Mouse (Mus musculus) midbrain, postnatal 0 days (tissue): Measurements from ENCODE around the gene Fbxo36. TPM values are rescaled to one million over a fixed set of nuclear protein-coding genes. Genes with fewer than 3 reads are reported as not detected.

Source experiments
- ATAC-seq: fragments of 200-750 bp; cut with Nextera tagmentation; 2 replicates; pipeline ENCODE4 v1.8.0; 2017; ENCODE audit warnings: moderate number of reproducible peaks, mild to moderate bottlenecking, moderate TSS enrichment, moderate library complexity; ENCODE audit not compliant: low FRiP score
- DNase-seq: peaks from one replicate; pipeline ENCODE4 v3.0.0-alpha.2; 2015; ENCODE audit warnings: low spot score
- H3K27ac ChIP-seq: fragments of 300-500 bp; sonication (generic); 2 replicates; pipeline ENCODE4 v1.5.1; 2014; ENCODE audit warnings: low read depth, mild to moderate bottlenecking, low read length, mixed read lengths
- H3K27me3 ChIP-seq: fragments of 300-500 bp; sonication (generic); 2 replicates; pipeline ENCODE4 v1.6.1; 2014; ENCODE audit warnings: low read length, control low read depth, mixed read lengths; ENCODE audit not compliant: insufficient read depth
- H3K36me3 ChIP-seq: fragments of 300-500 bp; sonication (generic); 2 replicates; pipeline ENCODE4 v1.6.1; 2014; ENCODE audit warnings: low read length, control low read depth, mixed read lengths; ENCODE audit not compliant: insufficient read depth
- H3K4me1 ChIP-seq: fragments of 300-500 bp; sonication (generic); 2 replicates; pipeline ENCODE4 v1.6.1; 2014; ENCODE audit warnings: mild to moderate bottlenecking, control low read depth, antibody characterized with exemption, low read length, mixed read lengths; ENCODE audit not compliant: insufficient read depth
- H3K4me2 ChIP-seq: fragments of 300-500 bp; sonication (generic); 2 replicates; pipeline ENCODE4 v1.6.1; 2014; ENCODE audit warnings: low read depth, mild to moderate bottlenecking, low read length, mixed read lengths; ENCODE audit not compliant: poor library complexity, severe bottlenecking
- H3K4me3 ChIP-seq: fragments of 300-500 bp; sonication (generic); 2 replicates; pipeline ENCODE4 v1.5.1; 2014; ENCODE audit warnings: low read depth, mild to moderate bottlenecking, low read length, moderate library complexity
- H3K9ac ChIP-seq: fragments of 300-500 bp; sonication (generic); replicated peaks from 2 replicates; pipeline ENCODE4 v1.6.1; 2014; ENCODE audit warnings: mild to moderate bottlenecking, low read length, moderate library complexity, mixed read lengths; ENCODE audit not compliant: poor library complexity, severe bottlenecking
- H3K9me3 ChIP-seq: fragments of 300-500 bp; sonication (generic); 2 replicates; pipeline ENCODE4 v1.6.1; 2016; ENCODE audit warnings: low read length, control low read depth
- CTCF ChIP-seq: IDR thresholded peaks from 2 replicates; pipeline ENCODE4 v1.5.1; 2016; ENCODE audit warnings: antibody characterized with exemption, mild to moderate bottlenecking
- WGBS: fragments of 180-500 bp; shearing (Covaris S2); extraction: QIAGEN DNeasy Blood & Tissue Kit; methylation state at CpG from one replicate; pipeline ENCODE4 v1.1.7; 2014; 5-methylcytosine and 5-hydroxymethylcytosine counted together
- polyA plus RNA-seq: library from polyadenylated mRNA; unstranded; fragments of >200 nt; fragmentation: Nextera tagmentation; extraction: Ambion mirVana; gene quantifications from 2 replicates; pipeline ENCODE4 v1.2.1, GENCODE M21; 2015
- total RNA-seq: library from RNA; depleted of rRNA; stranded (reverse); fragments of >200 nt; gene quantifications from 2 replicates; pipeline ENCODE4 v1.2.3, GENCODE M21; 2014

Fbxo36 gene
- total and polyA plus RNA-seq, 2 experiments from 2014 or later, result 2.6 to 7.4 TPM

DNA sequence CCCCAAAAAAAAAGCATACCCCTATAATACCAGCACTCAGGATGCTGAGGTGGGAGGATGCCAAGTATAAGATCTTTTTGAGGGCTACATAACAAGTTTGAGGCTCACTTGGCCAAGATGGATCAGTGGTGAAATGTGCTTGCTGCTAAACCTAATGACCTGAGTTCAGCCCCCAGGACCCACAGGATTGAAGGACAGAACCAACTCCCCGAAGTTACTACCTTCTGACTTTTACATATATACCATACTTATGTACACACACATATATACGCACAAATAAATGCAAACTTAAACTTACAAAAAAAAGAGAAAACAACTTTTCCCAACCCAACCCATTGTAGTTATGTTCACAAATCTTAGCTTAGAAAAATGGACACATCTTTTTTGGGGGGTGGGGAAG, 3.7 kb downstream of the Fbxo36 start:
- H3K9me3 ChIP-seq, result no peaks in the 10 kb centered on the region
- H3K27ac ChIP-seq, result no peak overlapping the region
- no peak for DNase-seq
- no peaks in the 10 kb centered on the region for H3K27me3 ChIP-seq
- H3K4me1 ChIP-seq, result no peaks in the 10 kb centered on the region
- H3K36me3 ChIP-seq, result no peaks in the 10 kb centered on the region
- H3K9ac ChIP-seq, result no peak overlapping the region
- ATAC-seq, result no peak
- TF ChIP-seq CTCF, result no peak
- H3K4me2 ChIP-seq, result no peak overlapping the region
- 95% methylated on average over 2 of the region's 2 CpGs for whole genome bisulfite sequencing
- no peak overlapping the region for H3K4me3 ChIP-seq

DNA sequence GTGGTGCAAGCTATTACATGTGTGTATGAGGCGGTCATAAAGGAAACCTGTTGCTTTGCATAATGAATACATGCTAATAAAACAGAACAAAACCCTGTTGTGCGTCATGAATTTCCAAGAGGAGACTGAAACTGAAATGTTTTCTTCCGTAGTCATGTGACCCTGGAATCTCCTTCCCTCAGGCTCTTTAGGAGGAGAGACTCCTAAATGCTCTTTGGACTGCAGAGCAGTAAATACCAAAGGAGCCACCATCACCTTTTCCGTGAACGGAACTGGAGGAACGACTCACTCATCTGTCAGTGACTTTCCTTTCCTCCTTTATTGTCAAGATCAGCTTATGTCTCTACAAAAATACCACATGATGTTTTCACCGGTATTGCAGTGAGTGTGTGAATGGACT, 8.1 kb downstream of the Fbxo36 start:
- H3K4me3 ChIP-seq, result no peak overlapping the region
- TF ChIP-seq CTCF, result no peak
- H3K27me3 ChIP-seq, result no peaks in the 10 kb centered on the region
- no peaks in the 10 kb centered on the region for H3K36me3 ChIP-seq
- H3K27ac ChIP-seq, result no peak overlapping the region
- no peak overlapping the region for H3K9ac ChIP-seq
- WGBS, result 92% methylated on average over 7 of the region's 7 CpGs
- H3K4me1 ChIP-seq, result no peaks in the 10 kb centered on the region
- no peak for ATAC-seq
- no peaks in the 10 kb centered on the region for H3K9me3 ChIP-seq
- no peak overlapping the region for H3K4me2 ChIP-seq
- DNase-seq, result no peak

DNA sequence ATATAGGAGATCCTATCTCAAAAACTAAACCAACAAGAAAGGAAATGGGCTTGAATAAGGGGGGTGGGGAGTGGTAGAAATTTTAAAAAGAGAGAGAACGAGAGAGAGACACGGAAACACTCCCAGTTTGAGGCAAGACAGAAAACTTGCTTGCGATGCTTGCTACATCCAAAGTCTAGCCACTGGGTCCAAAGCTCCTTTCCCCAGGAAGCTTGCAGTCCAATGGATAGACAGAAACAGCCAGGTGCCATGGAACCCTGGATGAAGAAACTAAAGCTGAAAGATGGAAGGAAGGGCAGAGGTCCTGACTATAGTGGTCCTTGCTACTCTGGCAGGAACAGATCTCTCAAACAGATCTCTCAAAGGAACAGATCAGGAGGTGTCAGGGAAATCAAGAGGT, 8.7 kb downstream of the Fbxo36 start:
- Histone ChIP-seq H3K4me3 (no peak overlapping the region), H3K4me2 (no peak overlapping the region), H3K9me3 (no peaks in the 10 kb centered on the region), H3K27ac (no peak overlapping the region), H3K9ac (no peak overlapping the region), H3K27me3 (no peaks in the 10 kb centered on the region), H3K36me3 (no peaks in the 10 kb centered on the region), H3K4me1 (no peaks in the 10 kb centered on the region)
- DNase-seq (no peak), ATAC-seq (no peak)
- WGBS, result 99% methylated on average over 3 of the region's 3 CpGs
- TF ChIP-seq CTCF, result no peak

DNA sequence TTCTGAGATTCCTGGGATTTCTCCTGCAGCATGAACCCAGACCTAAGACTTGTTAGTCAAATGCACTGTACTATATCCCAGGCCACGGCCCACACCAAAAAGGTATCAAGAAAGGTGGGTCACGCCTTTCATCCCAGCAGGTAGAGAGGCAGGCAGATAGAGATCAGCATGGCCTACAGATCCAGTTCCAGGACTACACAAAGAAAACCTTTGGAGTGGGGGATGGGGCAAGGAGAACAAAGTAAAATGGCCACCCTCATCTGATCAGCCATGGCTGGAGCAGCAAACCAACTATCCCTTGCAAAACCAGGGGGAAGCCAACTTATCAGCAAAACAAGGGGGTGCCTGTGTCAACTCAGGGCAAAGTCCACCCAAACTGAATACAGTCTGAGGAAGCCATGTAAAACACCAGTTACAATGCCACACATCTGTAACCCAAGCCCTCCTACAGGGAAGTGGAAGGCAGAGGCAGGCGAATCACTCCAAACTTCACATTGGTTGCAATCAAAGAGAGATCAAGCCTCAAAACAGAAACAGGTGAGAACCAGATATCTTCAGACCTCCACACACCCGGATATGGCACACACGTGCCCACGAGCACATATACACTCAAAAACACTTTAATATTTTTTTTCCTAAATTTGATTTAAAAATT, 9.3 kb downstream of the Fbxo36 start:
- Histone ChIP-seq H3K9ac (no peak overlapping the region), H3K9me3 (no peaks in the 10 kb centered on the region), H3K27ac (no peak overlapping the region), H3K4me1 (no peaks in the 10 kb centered on the region), H3K4me2 (no peak overlapping the region), H3K27me3 (no peaks in the 10 kb centered on the region), H3K36me3 (no peaks in the 10 kb centered on the region), H3K4me3 (no peak overlapping the region)
- ATAC-seq, result no peak
- TF ChIP-seq CTCF, result no peak
- WGBS, result 97% methylated on average over 6 of the region's 6 CpGs
- no peak for DNase-seq

DNA sequence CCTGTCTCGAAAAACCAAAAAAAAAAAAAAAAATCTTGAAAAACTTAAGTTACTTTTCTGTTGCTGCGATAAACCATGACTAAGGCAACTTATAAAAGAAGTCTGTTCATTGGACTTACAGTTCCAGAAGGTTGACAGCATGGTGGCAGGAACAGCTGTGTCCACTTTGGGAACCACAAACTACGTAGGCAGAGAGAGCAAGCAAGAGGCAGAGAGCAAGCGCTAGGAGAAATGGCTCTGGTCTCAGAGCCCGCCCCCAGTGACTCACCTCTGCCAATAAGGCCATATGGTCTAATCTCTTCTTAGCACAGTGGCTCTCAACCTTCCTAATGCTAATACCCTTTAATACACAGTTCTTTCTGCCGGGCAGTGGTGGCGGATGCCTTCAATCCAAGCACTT, 10.2 kb downstream of the Fbxo36 start:
- Histone ChIP-seq H3K27ac (no peak overlapping the region), H3K27me3 (no peaks in the 10 kb centered on the region), H3K9me3 (no peaks in the 10 kb centered on the region), H3K36me3 (no peaks in the 10 kb centered on the region), H3K4me1 (no peaks in the 10 kb centered on the region), H3K9ac (no peak overlapping the region), H3K4me2 (no peak overlapping the region), H3K4me3 (no peak overlapping the region)
- ATAC-seq (no peak), DNase-seq (no peak)
- WGBS, result 95% methylated on average over 7 of the region's 7 CpGs
- TF ChIP-seq CTCF, result no peak

DNA sequence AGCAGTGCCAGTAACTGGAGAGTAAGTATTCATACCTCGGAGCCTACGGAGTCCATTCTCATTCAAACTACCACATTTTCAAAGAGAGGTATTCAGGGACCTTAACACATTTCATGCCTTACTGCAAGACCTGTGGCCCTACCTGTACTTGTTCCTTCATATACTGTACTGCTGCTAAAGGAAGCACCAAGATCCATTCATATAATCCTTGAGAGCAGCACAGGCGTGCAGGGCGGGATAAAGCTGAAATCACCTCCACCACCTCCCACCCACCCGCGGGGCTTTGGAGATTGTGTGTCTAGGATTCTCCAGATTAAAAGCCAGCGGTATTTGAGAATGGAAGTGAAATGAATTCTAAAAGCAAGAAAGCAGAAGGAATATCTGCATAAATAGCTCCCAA, 10.8 kb downstream of the Fbxo36 start:
- H3K27me3 ChIP-seq, result no peaks in the 10 kb centered on the region
- no peaks in the 10 kb centered on the region for H3K9me3 ChIP-seq
- H3K4me3 ChIP-seq, result no peak overlapping the region
- TF ChIP-seq CTCF, result no peak
- WGBS, result 85% methylated on average over 7 of the region's 7 CpGs
- H3K27ac ChIP-seq, result no peak overlapping the region
- DNase-seq (no peak), ATAC-seq (no peak)
- no peaks in the 10 kb centered on the region for H3K36me3 ChIP-seq
- no peaks in the 10 kb centered on the region for H3K4me1 ChIP-seq
- H3K4me2 ChIP-seq, result no peak overlapping the region
- H3K9ac ChIP-seq, result no peak overlapping the region
